Mouse (Mus musculus): ENCODE data around the gene Fbxo46. TPM values are rescaled to one million over a fixed set of nuclear protein-coding genes. Genes with fewer than 3 reads are reported as not detected.
A peak's percentile ranks its signal among the peaks of the same experiment; 100 is the strongest.
"Not testable (repeated sequence)": the region's sequence is repeated elsewhere in the genome, so short reads cannot be mapped to it uniquely, and the experiment has no call there.

Fbxo46 gene
- 11.3 and 13.3 TPM in 2 replicates for total RNA-seq (2017)

- ATAC-seq (ENCODE audit: extremely low read depth, insufficient number of reproducible peaks, low FRiP score, poor library complexity, severe bottlenecking), result peak; percentile 100
These were observed at the start of gene Fbxo46 for GRCm38 (mm10) chr7:19119631-19120429. Gene Fbxo46, plus strand, starts transcription at chr7:19119859.

- not testable (repeated sequence) for ATAC-seq (ENCODE audit: extremely low read depth, insufficient number of reproducible peaks, low FRiP score, poor library complexity, severe bottlenecking)
These were observed 48.6 kb upstream of the Fbxo46 start for GRCm38 (mm10) chr7:19071024-19071423.

- no peak for ATAC-seq (ENCODE audit: extremely low read depth, insufficient number of reproducible peaks, low FRiP score, poor library complexity, severe bottlenecking)
These were observed 46.2 kb upstream of the Fbxo46 start for GRCm38 (mm10) chr7:19073504-19073903.

- no peak for ATAC-seq (ENCODE audit: extremely low read depth, insufficient number of reproducible peaks, low FRiP score, poor library complexity, severe bottlenecking)
These were observed 45.2 kb upstream of the Fbxo46 start for GRCm38 (mm10) chr7:19074494-19074893.

GRCm38 (mm10) chr7:19075231-19075630 is 44.4 kb upstream of the Fbxo46 start:
- no peak for ATAC-seq (ENCODE audit: extremely low read depth, insufficient number of reproducible peaks, low FRiP score, poor library complexity, severe bottlenecking)

GRCm38 (mm10) chr7:19075723-19076585 is 43.7 kb upstream of the Fbxo46 start, which contains the start of gene Dmwd:
Gene Dmwd, plus strand, starts transcription at chr7:19076227.
- ATAC-seq (ENCODE audit: extremely low read depth, insufficient number of reproducible peaks, low FRiP score, poor library complexity, severe bottlenecking), result peak; percentile 37; the same call in 1 of the 2 replicates

GRCm38 (mm10) chr7:19076586-19076991 is 43.1 kb upstream of the Fbxo46 start:
- no peak for ATAC-seq (ENCODE audit: extremely low read depth, insufficient number of reproducible peaks, low FRiP score, poor library complexity, severe bottlenecking)

- ATAC-seq (ENCODE audit: extremely low read depth, insufficient number of reproducible peaks, low FRiP score, poor library complexity, severe bottlenecking), result peak; percentile 86
These were observed 41.9 kb upstream of the Fbxo46 start for GRCm38 (mm10) chr7:19077761-19078160.

- ATAC-seq (ENCODE audit: extremely low read depth, insufficient number of reproducible peaks, low FRiP score, poor library complexity, severe bottlenecking), result no peak
These were observed 40.9 kb upstream of the Fbxo46 start for GRCm38 (mm10) chr7:19078732-19079131.

- ATAC-seq (ENCODE audit: extremely low read depth, insufficient number of reproducible peaks, low FRiP score, poor library complexity, severe bottlenecking), result no peak
These were observed 39.2 kb upstream of the Fbxo46 start for GRCm38 (mm10) chr7:19080451-19080950.

GRCm38 (mm10) chr7:19082171-19082570 is 37.5 kb upstream of the Fbxo46 start:
- no peak for ATAC-seq (ENCODE audit: extremely low read depth, insufficient number of reproducible peaks, low FRiP score, poor library complexity, severe bottlenecking)

GRCm38 (mm10) chr7:19083096-19083495 is 36.6 kb upstream of the Fbxo46 start:
- no peak for ATAC-seq (ENCODE audit: extremely low read depth, insufficient number of reproducible peaks, low FRiP score, poor library complexity, severe bottlenecking)

GRCm38 (mm10) chr7:19083701-19084100 is 36.0 kb upstream of the Fbxo46 start, which contains the start of gene Dmpk:
Gene Dmpk, plus strand, starts transcription at chr7:19083849.
- no peak for ATAC-seq (ENCODE audit: extremely low read depth, insufficient number of reproducible peaks, low FRiP score, poor library complexity, severe bottlenecking)

- ATAC-seq (ENCODE audit: extremely low read depth, insufficient number of reproducible peaks, low FRiP score, poor library complexity, severe bottlenecking), result peak; percentile 66
These were observed 35.3 kb upstream of the Fbxo46 start for GRCm38 (mm10) chr7:19084277-19084771.

- no peak for ATAC-seq (ENCODE audit: extremely low read depth, insufficient number of reproducible peaks, low FRiP score, poor library complexity, severe bottlenecking)
These were observed 34.7 kb upstream of the Fbxo46 start for GRCm38 (mm10) chr7:19084921-19085473.

GRCm38 (mm10) chr7:19085495-19085894 is 34.2 kb upstream of the Fbxo46 start:
- no peak for ATAC-seq (ENCODE audit: extremely low read depth, insufficient number of reproducible peaks, low FRiP score, poor library complexity, severe bottlenecking)

- peak; percentile 45 for ATAC-seq (ENCODE audit: extremely low read depth, insufficient number of reproducible peaks, low FRiP score, poor library complexity, severe bottlenecking)
These were observed 33.6 kb upstream of the Fbxo46 start for GRCm38 (mm10) chr7:19086042-19086441.

- no peak for ATAC-seq (ENCODE audit: extremely low read depth, insufficient number of reproducible peaks, low FRiP score, poor library complexity, severe bottlenecking)
These were observed 32.9 kb upstream of the Fbxo46 start for GRCm38 (mm10) chr7:19086760-19087159.

GRCm38 (mm10) chr7:19088813-19089212 is 30.8 kb upstream of the Fbxo46 start:
- peak; percentile 30 for ATAC-seq (ENCODE audit: extremely low read depth, insufficient number of reproducible peaks, low FRiP score, poor library complexity, severe bottlenecking)
